Mouse (Mus musculus) hindbrain, embryonic 15.5 days (tissue): ENCODE data around the gene Ralgapa2. TPM values are rescaled to one million over a fixed set of nuclear protein-coding genes. Genes with fewer than 3 reads are reported as not detected.
A peak's percentile ranks its signal among the peaks of the same experiment; 100 is the strongest.

Experiments
- ATAC-seq: fragments of 200-750 bp; cut with Nextera tagmentation; 2 replicates; pipeline ENCODE4 v1.8.0; 2017; ENCODE audit warnings: low read depth, moderate number of reproducible peaks, moderate TSS enrichment; ENCODE audit not compliant: low FRiP score
- H3K27ac ChIP-seq: fragments of 300-500 bp; sonication (generic); replicated peaks from 2 replicates; pipeline ENCODE4 v1.5.1; 2015; ENCODE audit warnings: mild to moderate bottlenecking, inconsistent platforms
- H3K27me3 ChIP-seq: fragments of 300-500 bp; sonication (generic); 2 replicates; pipeline ENCODE4 v1.6.1; 2015; ENCODE audit warnings: control low read depth, inconsistent platforms
- H3K36me3 ChIP-seq: fragments of 300-500 bp; sonication (generic); 2 replicates; pipeline ENCODE4 v1.6.1; 2015; ENCODE audit warnings: control low read depth, inconsistent platforms
- H3K4me1 ChIP-seq: fragments of 300-500 bp; sonication (generic); replicated peaks from 2 replicates; pipeline ENCODE4 v1.6.1; 2015; ENCODE audit warnings: control low read depth, inconsistent platforms
- H3K4me2 ChIP-seq: fragments of 300-500 bp; sonication (generic); 2 replicates; pipeline ENCODE4 v1.6.1; 2015; ENCODE audit warnings: moderate library complexity, mild to moderate bottlenecking, inconsistent platforms
- H3K4me3 ChIP-seq: fragments of 300-500 bp; sonication (generic); 2 replicates; pipeline ENCODE4 v1.5.1; 2015; ENCODE audit warnings: mild to moderate bottlenecking, inconsistent platforms
- H3K9ac ChIP-seq: fragments of 300-500 bp; sonication (generic); 2 replicates; pipeline ENCODE4 v1.6.1; 2015; ENCODE audit warnings: inconsistent platforms
- H3K9me3 ChIP-seq: fragments of 300-500 bp; sonication (generic); 2 replicates; pipeline ENCODE4 v1.6.1; 2016; ENCODE audit warnings: control low read depth, inconsistent platforms
- WGBS: fragments of 180-500 bp; shearing (Covaris S2); methylation state at CpG from one replicate; pipeline ENCODE4 v1.1.7; 2015; 5-methylcytosine and 5-hydroxymethylcytosine counted together
- polyA plus RNA-seq: library from polyadenylated mRNA; unstranded; fragments of >200 nt; fragmentation: Nextera tagmentation; extraction: Ambion mirVana; gene quantifications from 2 replicates; pipeline ENCODE4 v1.2.1, GENCODE M21; 2015

Ralgapa2 gene
- polyA plus RNA-seq, 1 experiment from 2014 or later = 10.1 TPM

DNA sequence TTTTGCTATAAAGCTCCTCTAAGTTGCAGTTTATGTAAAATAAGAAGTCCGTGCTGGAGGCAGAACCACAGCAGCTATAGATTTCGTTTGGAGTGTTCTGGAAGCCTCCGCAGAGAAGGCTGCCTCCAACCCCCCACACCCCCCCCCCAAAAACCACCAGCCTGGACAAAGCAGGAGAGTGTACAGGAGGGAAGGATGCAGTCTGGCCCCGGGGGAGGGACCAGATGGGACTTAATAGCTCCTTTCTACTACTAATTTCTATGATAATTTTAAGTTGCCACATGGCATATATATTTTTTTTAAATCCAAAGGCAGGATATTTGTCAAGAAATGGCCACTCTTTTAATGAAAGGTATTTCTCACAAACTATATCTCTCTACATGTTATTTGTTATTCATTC lies 198.3 kb downstream of the Ralgapa2 start:
- peaks cover 3% of the 10 kb centered on the region; the same call in 1 of the 2 replicates for H3K4me1 ChIP-seq
- H3K9ac ChIP-seq = no peak overlapping the region
- WGBS = 52% methylated on average over 4 of the region's 4 CpGs
- no peak overlapping the region for H3K4me3 ChIP-seq
- H3K27me3 ChIP-seq = no peaks in the 10 kb centered on the region
- no peak for ATAC-seq
- no peaks in the 10 kb centered on the region for H3K9me3 ChIP-seq
- H3K4me2 ChIP-seq = no peak overlapping the region
- H3K27ac ChIP-seq = no peak overlapping the region
- H3K36me3 ChIP-seq = no peaks in the 10 kb centered on the region

DNA sequence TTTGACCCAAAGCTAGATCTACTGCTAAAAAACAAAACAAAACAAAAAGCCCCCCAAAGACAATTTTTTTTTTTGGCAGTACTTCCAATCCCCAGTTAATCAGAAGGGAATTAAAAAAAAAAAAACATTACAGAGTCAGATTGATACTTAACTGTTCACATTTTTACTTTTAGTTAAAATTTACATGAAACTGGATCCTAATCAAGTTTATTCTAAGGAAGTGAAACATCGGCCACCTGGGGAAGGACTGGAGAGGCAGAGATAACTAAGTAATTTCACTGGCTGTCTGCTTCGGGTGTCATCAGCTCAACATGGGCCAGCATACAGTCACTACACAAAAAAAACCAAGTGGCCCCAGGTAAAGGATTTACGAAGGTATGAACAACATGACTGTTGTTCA lies 201.4 kb downstream of the Ralgapa2 start:
- no peak for ATAC-seq
- WGBS = 91% methylated on average over 3 of the region's 3 CpGs

DNA sequence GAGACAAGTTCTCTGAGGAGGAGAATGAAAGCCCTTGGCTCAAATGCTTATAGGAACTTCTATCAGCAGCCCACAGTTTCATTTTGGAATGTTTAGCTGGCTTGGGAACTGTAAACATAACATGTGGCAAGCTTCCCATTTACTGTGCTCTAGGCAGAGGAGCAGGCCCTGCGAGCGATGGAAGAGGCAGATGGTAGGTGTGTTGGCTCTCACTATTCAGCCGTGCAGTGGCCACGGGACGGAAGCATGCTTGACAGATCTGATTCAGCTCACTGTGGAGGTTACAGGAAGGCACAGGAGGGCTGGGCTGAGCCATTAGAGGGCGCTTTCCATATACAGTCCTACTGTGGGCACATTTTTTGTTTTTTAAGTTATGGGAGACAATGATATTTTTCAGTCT lies 201.9 kb downstream of the Ralgapa2 start:
- Histone ChIP-seq H3K36me3 (no peaks in the 10 kb centered on the region), H3K4me2 (no peak overlapping the region), H3K9ac (no peak overlapping the region), H3K27ac (no peak overlapping the region), H3K4me1 (peaks cover 3% of the 10 kb centered on the region; the same call in 1 of the 2 replicates), H3K9me3 (no peaks in the 10 kb centered on the region), H3K4me3 (no peak overlapping the region), H3K27me3 (no peaks in the 10 kb centered on the region)
- ATAC-seq = peak; percentile 71; the same call in 1 of the 2 replicates
- WGBS = 48% methylated on average over 6 of the region's 6 CpGs

More for the DNA sequence above, 201.4 kb downstream of the Ralgapa2 start:
- Histone ChIP-seq H3K27me3 (no peaks in the 10 kb centered on the region), H3K4me1 (peaks cover 3% of the 10 kb centered on the region; the same call in 1 of the 2 replicates), H3K9ac (no peak overlapping the region), H3K36me3 (no peaks in the 10 kb centered on the region), H3K4me3 (no peak overlapping the region), H3K4me2 (no peak overlapping the region), H3K27ac (no peak overlapping the region), H3K9me3 (no peaks in the 10 kb centered on the region)

DNA sequence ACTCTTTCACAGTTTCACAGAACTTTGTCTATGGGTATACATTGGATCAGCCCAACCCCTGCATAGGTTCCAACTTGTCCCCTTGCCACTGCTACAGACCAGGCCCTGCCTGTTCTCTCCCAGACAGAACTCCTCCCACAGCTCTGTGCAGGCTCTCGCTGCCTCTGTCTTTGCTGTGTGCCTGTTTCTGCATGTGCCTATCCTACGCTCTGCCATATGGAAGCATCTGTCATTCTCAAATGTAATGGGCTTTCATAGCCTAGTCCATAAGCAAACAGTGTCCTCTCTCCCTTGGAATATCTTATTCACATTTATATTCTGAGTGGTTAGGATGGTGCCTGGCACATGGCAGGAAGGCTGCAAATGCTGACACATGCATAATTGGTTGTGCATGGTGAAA lies 202.7 kb downstream of the Ralgapa2 start:
- H3K27me3 ChIP-seq = no peaks in the 10 kb centered on the region
- H3K4me3 ChIP-seq = no peak overlapping the region
- WGBS = 64% methylated on average over 2 of the region's 2 CpGs

DNA sequence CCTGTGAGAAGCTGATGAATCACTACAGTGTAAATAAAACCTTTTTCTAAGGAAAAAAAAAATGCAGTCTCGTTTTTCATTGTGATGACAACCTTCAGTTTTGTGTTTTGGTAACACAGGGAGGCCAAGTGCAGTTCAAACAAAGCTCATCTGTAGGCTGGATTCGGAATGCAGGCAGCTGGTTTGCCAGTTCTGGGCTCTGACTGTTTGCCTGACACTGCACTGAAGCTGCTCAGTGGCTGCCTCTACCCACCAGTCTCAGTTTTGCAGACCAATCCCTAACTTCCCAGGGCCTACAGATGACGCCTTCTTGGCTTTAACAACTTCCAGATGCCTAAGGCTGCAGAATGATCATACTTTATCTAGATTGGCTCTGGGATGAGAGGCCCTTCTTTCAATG lies 205.1 kb downstream of the Ralgapa2 start:
- Histone ChIP-seq H3K4me2 (no peak overlapping the region), H3K4me1 (peaks cover 12% of the 10 kb centered on the region), H3K4me3 (no peak overlapping the region), H3K9ac (no peak overlapping the region), H3K36me3 (no peaks in the 10 kb centered on the region), H3K9me3 (no peaks in the 10 kb centered on the region), H3K27ac (no peak overlapping the region), H3K27me3 (no peaks in the 10 kb centered on the region)
- 66% methylated on average over 3 of the region's 3 CpGs for WGBS
- no peak for ATAC-seq

More for the DNA sequence above, 202.7 kb downstream of the Ralgapa2 start:
- H3K9ac ChIP-seq = no peak overlapping the region
- peaks cover 3% of the 10 kb centered on the region; the same call in 1 of the 2 replicates for H3K4me1 ChIP-seq
- H3K27ac ChIP-seq = no peak overlapping the region
- H3K4me2 ChIP-seq = no peak overlapping the region
- 0 out of 2 replicates have a peak, but pooled peaks have one; percentile 54 for ATAC-seq
- no peaks in the 10 kb centered on the region for H3K9me3 ChIP-seq
- H3K36me3 ChIP-seq = no peaks in the 10 kb centered on the region

DNA sequence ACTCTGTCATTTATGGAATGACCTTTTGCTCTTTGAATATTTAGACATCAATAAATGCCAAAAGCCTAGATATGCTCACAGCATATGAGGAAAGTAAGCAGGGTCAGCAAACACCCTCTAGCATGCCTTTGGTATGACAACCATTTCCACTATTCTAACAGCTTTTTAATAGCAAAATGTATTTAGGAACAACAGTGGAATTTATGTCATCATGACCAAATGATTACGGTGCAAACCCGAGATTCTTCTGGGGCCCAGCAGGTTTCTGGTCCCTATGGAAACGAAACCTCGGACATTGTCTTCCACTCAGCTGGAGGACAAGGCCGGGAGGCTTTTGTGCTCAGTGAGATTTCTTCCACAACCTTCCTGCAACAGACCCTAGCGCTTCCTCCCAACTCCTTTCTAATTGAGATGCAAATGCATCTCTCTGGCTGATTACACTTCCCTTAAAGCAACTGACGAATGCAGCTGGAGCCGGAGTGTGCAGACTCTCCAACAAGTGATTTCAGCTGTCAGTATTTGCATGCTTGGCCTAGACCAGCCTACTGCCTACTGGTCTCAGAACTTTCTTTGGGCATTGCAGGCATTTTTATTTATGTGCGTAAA lies 209.9 kb downstream of the Ralgapa2 start:
- Histone ChIP-seq H3K36me3 (no peaks in the 10 kb centered on the region), H3K27me3 (peaks cover 6% of the 10 kb centered on the region; the same call in 1 of the 2 replicates), H3K27ac (0 out of 2 replicates have a peak overlapping the region, but pooled peaks have one; percentile 4), H3K4me2 (no peak overlapping the region), H3K4me3 (no peak overlapping the region), H3K9me3 (no peaks in the 10 kb centered on the region), H3K9ac (no peak overlapping the region), H3K4me1 (peaks cover 13% of the 10 kb centered on the region)
- ATAC-seq = peak; percentile 82
- WGBS = 12% methylated on average over 9 of the region's 9 CpGs

DNA sequence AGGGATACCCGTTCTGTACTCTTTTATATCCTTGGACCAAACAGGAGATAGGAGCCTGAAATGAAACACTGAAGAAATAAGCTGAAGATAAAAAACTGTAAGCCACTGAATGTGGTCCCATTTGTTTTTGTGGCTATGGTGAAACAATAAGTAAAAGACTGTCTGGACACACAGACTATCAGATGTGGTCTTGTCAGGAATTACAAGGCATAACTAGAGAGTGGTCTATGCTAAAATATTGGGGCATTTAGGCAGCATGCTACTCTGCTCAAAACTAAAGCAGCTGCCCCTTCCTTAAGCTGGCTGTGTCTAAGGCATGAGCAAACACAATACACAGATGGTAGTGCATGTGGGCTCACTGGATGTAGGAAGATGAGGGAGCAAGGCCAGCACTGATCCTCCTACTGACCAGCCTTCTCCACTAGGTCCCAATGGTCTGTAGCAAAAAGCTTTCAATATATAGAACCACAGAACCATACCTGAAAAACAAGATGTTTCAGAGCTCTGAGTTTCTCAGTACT lies 211.6 kb downstream of the Ralgapa2 start:
- no peak overlapping the region for H3K9ac ChIP-seq
- ATAC-seq = no peak
- H3K27ac ChIP-seq = no peak overlapping the region
- 43% methylated on average over 1 of the region's 1 CpGs for WGBS
- H3K4me1 ChIP-seq = peaks cover 13% of the 10 kb centered on the region
- no peaks in the 10 kb centered on the region for H3K9me3 ChIP-seq
- H3K27me3 ChIP-seq = peaks cover 6% of the 10 kb centered on the region; the same call in 1 of the 2 replicates
- no peaks in the 10 kb centered on the region for H3K36me3 ChIP-seq
- no peak overlapping the region for H3K4me2 ChIP-seq
- H3K4me3 ChIP-seq = no peak overlapping the region

DNA sequence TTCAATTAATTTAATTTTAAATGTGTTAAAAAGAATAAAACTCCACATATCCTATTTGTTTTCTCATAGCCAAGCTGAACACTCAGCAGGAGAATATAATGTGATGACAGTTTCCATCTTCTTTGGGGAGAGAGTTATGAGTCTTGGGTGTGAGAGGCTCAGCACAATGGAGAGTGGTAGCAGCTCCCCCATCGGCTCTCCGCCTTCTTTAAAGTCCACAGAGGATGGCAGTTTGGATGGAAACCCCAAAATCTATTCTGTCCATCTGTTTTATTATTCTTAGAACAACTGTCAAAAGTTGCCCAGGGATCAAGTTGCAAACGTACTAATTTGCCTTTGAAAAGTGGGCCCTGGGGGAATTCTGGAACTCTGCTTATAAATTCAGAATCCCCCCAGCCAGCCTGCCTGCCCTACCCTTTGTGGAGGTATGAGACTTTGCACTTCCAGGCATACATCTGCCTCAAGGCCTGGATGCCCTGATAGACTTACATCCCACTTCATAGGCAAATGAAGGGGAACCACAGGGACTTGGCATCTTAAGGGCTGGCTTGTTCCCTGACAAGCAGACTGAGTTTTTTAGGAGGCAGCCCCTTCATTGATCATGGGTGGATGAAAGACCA lies 212.2 kb downstream of the Ralgapa2 start:
- no peak overlapping the region for H3K4me3 ChIP-seq
- peaks cover 13% of the 10 kb centered on the region for H3K4me1 ChIP-seq
- H3K27ac ChIP-seq = no peak overlapping the region
- no peak for ATAC-seq
- no peaks in the 10 kb centered on the region for H3K9me3 ChIP-seq
- no peak overlapping the region for H3K9ac ChIP-seq
- no peak overlapping the region for H3K4me2 ChIP-seq
- 24% methylated on average over 3 of the region's 3 CpGs for WGBS
- H3K27me3 ChIP-seq = peaks cover 6% of the 10 kb centered on the region; the same call in 1 of the 2 replicates
- no peaks in the 10 kb centered on the region for H3K36me3 ChIP-seq

DNA sequence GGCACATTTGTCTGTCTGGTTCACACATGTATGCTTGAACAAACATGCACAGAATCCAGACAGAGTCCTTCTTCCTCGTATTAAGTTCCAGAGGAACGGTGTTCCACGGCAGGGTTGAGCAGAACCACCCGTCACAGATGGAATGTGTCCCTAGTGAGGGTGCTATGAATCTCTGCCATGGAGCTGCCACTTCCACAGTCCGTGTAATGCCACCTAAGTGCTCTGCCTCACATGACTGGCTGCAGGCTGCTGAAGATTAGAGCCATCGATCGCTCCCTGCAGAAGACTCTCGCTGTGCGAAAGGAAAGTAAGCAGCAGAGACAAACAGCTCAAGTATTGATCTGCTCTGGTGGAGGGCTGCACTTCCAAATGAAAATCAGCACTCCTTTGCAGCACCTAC lies 218.6 kb downstream of the Ralgapa2 start:
- 0 out of 2 replicates have a peak overlapping the region, but pooled peaks have one; percentile 6 for H3K4me2 ChIP-seq
- ATAC-seq = peak; percentile 65
- H3K36me3 ChIP-seq = no peaks in the 10 kb centered on the region
- no peak overlapping the region for H3K9ac ChIP-seq
- H3K27ac ChIP-seq = peak overlapping the region; percentile 50
- no peak overlapping the region for H3K4me3 ChIP-seq
- H3K27me3 ChIP-seq = peaks cover 3% of the 10 kb centered on the region; the same call in 1 of the 2 replicates
- WGBS = 38% methylated on average over 9 of the region's 9 CpGs
- no peaks in the 10 kb centered on the region for H3K9me3 ChIP-seq
- H3K4me1 ChIP-seq = peaks cover 22% of the 10 kb centered on the region

DNA sequence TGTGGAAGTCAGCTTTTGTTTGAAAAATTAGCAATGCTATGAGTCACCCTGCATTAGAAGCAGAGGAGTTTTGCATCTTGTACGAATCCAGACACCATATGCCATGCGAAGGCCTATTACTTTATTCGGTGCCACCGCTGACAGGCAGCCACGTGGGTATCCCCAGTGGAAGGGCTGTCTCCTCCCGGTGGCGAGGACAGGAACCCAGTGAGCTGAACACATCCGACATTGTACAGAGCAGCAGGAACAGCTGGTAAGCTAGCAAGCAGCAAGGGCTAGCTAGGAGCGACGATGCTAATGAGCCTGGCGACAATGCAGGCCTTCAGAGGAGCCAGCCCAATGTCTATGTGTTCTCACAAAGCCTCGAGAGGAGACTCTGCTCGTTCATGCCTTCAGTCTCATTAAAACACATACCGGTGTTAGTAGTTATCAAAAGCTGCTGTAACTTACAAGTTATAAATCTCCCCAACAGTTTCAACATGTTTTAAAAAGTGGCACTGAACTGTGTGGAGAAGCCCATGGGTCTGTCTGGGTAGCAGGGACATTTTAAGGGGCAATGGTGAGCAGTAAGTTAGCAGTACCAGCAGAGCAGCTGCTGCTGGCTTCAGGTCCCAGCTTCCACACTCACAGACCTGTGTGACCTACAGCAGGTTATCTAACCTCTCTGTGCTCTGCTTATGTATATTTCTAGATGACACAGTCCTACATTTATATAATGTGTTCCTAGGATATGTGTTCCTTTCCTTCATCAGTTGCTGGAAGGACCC lies 221.1 kb downstream of the Ralgapa2 start:
- no peaks in the 10 kb centered on the region for H3K9me3 ChIP-seq
- no peak overlapping the region for H3K9ac ChIP-seq
- H3K27ac ChIP-seq = peak overlapping the region; percentile 71
- WGBS = 11% methylated on average over 14 of the region's 14 CpGs
- H3K4me2 ChIP-seq = no peak overlapping the region
- ATAC-seq = peak; percentile 89
- H3K36me3 ChIP-seq = no peaks in the 10 kb centered on the region
- H3K27me3 ChIP-seq = no peaks in the 10 kb centered on the region
- no peak overlapping the region for H3K4me3 ChIP-seq
- peaks cover 22% of the 10 kb centered on the region for H3K4me1 ChIP-seq

DNA sequence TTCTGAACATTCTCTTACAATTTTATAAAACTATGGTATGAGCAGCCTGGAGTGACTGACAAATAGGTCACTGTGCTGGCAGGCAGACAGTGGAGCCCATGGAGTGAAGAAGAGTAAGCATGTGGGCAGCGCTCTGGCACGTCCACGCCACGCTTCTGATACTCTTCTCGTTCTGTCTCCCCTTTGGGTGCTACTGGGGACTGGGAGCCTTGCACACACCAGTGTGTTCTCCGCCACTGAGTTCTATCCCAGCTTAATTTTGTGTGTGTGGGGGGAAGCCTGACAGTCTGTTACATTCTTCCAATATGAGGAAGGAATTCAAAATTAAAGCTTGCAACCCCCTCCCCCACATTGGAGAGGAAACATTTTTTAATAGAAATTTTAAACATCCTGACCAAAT lies 221.8 kb downstream of the Ralgapa2 start:
- H3K4me3 ChIP-seq = no peak overlapping the region
- H3K36me3 ChIP-seq = no peaks in the 10 kb centered on the region
- H3K4me2 ChIP-seq = no peak overlapping the region
- peak overlapping the region; percentile 71 for H3K27ac ChIP-seq
- no peak for ATAC-seq
- 73% methylated on average over 6 of the region's 6 CpGs for WGBS
- no peak overlapping the region for H3K9ac ChIP-seq
- no peaks in the 10 kb centered on the region for H3K27me3 ChIP-seq
- no peaks in the 10 kb centered on the region for H3K9me3 ChIP-seq
- peaks cover 22% of the 10 kb centered on the region for H3K4me1 ChIP-seq

DNA sequence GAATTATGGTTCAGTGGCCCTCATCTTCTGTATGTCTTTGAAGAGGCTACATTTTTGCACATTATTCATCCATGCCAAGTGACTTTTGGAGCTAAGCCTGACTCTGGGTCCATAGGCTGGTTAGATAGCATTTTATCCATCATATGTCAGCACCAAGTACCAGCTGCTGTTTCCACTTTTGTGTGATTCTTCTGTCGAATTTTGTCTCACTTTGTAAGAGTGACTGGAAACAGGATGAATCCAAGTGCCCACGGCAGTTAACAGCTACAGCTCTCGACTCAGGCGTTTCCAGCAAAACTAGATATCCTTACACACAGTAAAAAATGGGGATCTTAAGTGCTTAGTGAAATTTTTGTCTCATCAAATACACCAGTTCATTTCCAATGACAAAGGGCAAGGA lies 222.8 kb downstream of the Ralgapa2 start:
- no peak overlapping the region for H3K27ac ChIP-seq
- H3K9ac ChIP-seq = no peak overlapping the region
- WGBS = 82% methylated on average over 4 of the region's 4 CpGs
- no peak for ATAC-seq
- H3K4me2 ChIP-seq = no peak overlapping the region
- H3K4me1 ChIP-seq = peaks cover 22% of the 10 kb centered on the region
- H3K9me3 ChIP-seq = no peaks in the 10 kb centered on the region
- H3K27me3 ChIP-seq = no peaks in the 10 kb centered on the region
- no peaks in the 10 kb centered on the region for H3K36me3 ChIP-seq
- no peak overlapping the region for H3K4me3 ChIP-seq
